Mouse (Mus musculus): Measurements from ENCODE around the gene Limch1.

DNA sequence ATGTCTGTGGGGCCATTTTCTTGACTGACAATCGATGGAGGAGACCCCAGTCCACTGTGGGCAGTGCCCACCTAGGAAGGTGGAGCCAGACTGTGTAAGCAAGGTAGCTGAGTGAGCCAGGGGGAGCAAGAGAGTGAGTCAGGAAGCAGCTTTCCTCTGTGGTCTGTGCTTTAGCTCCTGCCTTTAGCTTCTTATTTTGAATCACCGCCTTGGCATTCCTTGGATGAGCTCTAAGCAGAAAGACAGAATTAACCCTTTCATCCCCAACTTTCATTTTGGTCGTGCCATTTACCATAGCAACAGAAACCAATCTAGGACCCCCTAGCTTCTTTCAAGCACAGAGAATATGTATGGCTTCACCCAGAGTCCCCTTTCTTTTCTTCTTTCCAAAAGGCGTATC is 27.7 kb upstream of the Limch1 start:
- TF ChIP-seq EP300 (IDR thresholded peaks at IDR 0.05; ENCODE audit: insufficient read depth, low read depth, low read length) (no peak), CTCF (IDR thresholded peaks at IDR 0.05; ENCODE audit: low read depth, low read length) (no peak)
